Mouse (Mus musculus) liver (tissue): ENCODE measurements at regions not wholly inside any gene's neighbourhood (a gene's known extent, or its start where the extent isn't known, plus 50 kb on each side); places are given as distances from the start of the nearest gene placed in this dataset.

Source experiments
- DNase-seq: peaks from one replicate; pipeline ENCODE4 v3.0.0-alpha.2; 2020; ENCODE audit warnings: mixed read lengths

GRCm38 (mm10) chr7:83078695-83079094 is 211.6 kb downstream of the Mex3b start:
- no peak for DNase-seq

DNA sequence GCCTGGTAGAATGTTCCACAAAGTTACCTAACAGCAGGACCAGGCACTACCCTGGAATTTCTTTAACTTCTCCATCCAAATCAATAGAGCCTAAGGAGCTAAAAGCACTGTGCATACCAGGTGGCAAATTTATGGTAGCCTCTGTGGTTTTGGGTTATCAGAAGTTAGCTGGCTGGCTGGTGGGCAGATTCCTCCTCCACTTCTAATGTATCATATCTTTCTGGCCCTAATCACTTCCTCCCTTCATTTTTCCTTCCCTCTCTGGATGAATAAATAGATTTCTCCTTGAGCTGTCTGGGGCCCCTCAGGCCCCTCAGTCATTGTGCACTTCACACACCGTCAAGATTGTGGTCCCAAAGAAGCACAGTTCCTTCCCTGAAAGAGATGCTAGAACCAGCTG is 212.7 kb downstream of the Mex3b start:
- DNase-seq = no peak

DNA sequence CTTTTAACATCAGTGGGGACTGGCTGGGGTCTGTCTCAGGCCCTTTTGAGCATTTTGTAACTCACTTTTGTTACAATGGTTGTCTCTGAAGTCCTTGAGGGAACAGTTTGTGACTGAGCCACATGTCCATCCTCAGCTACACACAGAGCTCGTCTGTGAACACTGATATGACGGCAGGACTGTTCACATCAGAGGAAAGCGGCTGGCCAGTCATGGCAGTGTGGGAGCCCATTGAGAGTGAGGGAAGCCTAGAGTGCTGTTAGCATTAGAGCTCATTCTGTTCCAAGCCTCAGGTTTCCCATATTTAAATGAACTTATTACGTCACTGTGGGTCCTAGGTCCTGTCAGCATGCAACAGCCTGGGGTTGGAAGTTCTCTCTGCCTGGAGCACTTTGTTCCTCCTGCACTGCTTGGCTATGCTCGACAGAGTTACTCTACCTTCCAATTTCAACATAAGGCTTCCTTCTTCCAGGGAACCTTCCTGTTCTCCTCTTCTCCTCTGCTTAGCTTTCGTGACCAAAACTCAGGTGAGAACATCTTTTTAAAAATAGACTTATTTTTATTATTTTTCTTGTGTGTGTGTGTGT is 217.5 kb downstream of the Mex3b start:
- DNase-seq = no peak

DNA sequence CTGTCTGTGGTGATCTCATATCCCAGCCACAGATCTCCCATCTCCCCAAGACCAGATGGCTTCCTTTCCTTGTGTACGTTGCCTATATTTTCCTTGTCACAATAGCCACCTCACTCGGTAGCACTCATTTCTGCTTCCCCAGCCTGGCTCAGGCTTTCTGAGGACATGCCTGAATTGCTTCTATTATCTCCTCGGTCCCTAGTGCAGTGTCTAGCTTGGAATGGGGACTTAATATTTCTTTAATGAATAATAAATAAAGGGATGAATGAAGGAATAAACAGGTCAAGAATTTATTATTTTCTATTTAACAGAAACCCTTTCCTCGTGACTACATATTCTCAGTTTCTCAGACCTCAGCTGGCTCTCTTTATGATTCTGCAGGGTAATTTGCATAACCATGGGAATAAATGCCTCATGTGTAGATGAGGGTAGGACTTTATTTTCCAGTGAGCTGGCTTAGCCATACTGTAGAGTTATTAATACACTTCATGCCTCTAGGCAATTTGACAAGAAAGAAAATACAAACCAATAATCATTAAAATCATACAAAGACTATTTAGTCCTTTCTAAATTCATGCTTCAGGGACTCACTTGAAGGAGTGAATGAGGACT is 218.5 kb downstream of the Mex3b start:
- no peak for DNase-seq

- no peak for DNase-seq
These were observed 220.3 kb downstream of the Mex3b start for GRCm38 (mm10) chr7:83087408-83087807.

- DNase-seq = no peak
These were observed 221.0 kb downstream of the Mex3b start for GRCm38 (mm10) chr7:83088125-83088524.

- DNase-seq = peak; percentile 9
These were observed 222.3 kb downstream of the Mex3b start for GRCm38 (mm10) chr7:83089330-83089982.

DNA sequence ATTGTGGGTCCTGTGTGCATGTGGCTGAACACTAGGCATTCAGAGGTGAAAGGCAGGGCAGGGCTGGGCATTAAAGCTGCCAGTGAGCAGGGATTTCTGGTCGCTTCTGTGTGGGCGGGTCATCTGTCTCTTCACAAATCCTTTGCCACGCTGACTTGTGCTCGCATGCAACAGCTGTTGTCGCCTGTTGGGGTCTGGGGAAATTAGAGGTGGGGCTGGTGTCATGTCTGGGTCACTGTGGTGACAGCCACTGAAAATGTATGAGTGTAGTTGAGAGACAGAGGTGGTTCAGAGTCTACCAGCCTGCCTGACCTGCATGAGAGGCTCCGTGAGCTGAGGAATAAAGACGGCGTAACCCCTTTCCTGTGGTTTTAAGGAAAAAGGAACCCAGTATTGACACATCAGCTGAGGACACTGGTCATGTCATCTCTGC is 226.8 kb downstream of the Mex3b start:
- DNase-seq = peak; percentile 7

GRCm38 (mm10) chr7:83094899-83095298 is 227.8 kb downstream of the Mex3b start:
- no peak for DNase-seq

- DNase-seq = no peak
These were observed 228.5 kb downstream of the Mex3b start for GRCm38 (mm10) chr7:83095593-83095992.

DNA sequence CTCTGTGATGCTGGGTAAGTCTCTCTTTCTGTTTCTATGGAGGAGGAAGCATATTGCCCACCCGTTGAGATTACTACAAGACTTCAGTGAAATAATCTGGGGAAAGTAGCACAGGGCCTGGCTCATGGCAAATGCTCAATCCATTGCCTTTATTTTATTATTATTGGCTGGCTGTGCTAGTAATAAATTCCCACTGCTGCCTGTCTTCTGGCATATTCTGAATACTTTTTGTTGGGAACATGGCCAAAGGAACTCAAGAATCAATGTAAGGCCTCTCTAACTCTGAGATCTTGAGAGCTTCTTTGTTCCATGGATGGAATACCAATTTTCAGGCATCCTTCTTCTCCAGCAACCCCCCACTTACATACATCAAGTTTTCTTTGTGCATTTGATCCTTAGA is 237.3 kb downstream of the Mex3b start:
- no peak for DNase-seq

DNA sequence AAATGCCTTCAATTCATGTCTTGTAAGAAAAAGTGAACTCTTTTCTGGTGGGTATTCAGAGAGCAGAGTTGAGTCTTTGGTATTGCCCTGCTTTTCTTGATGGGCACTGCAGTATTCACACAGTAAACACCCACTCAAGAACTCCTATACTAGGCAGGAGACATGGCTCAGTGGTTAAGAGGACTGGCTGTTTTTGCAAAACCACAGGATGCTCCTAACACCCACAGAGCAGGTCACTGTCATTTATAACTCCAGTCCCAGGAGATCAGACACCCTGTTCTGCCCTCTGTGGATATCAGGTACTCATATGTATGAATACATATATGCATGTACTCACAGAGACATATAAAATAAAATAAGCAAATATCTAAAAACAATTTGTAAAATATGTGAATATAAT is 238.5 kb downstream of the Mex3b start:
- no peak for DNase-seq

GRCm38 (mm10) chr7:83111217-83111823 is 244.2 kb downstream of the Mex3b start:
- DNase-seq = no peak

GRCm38 (mm10) chr7:83116487-83116886 is 249.4 kb downstream of the Mex3b start:
- no peak for DNase-seq

DNA sequence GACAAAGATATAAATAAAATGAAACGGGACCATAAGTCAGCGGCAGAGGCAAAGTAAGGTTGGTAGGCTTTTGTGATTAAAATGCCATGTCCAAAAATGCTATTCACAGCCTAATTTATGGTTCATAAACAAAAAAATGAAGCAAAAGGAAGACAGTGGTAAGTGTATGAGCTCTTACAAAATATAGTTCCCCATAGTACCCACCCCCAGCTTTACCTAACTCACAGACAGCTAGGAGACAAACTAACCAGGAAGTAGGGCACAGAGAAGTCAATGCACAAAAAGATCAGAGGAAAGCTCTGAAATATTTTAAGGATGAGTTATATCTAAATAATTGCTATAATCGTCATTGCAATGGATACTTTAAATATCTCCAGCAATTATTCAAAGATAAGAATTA is 249.9 kb downstream of the Mex3b start:
- DNase-seq = no peak

DNA sequence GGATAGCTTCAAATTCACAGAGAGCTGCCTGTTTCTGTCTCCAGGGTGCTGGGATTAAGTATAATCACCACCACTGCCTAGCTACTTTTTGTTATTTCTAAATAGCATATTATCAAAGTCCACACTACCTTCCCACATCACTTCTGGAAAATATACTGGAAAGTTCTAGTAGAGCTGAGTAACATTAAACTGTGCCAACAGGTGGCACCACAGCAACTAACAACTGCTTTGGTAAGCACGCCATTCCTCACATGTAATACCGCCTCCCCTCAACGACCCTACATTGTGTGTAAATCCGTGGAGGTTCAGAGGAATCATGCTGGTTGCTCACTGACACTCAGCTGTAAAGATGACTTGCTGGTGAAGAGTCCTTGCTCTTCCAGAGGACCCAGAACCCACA is 259.1 kb downstream of the Mex3b start:
- no peak for DNase-seq

GRCm38 (mm10) chr7:83140216-83140615 is 273.1 kb downstream of the Mex3b start:
- DNase-seq = no peak

- DNase-seq = no peak
These were observed 273.5 kb downstream of the Mex3b start for GRCm38 (mm10) chr7:83140658-83141057.

GRCm38 (mm10) chr7:83144018-83144417 is 276.9 kb downstream of the Mex3b start:
- no peak for DNase-seq

DNA sequence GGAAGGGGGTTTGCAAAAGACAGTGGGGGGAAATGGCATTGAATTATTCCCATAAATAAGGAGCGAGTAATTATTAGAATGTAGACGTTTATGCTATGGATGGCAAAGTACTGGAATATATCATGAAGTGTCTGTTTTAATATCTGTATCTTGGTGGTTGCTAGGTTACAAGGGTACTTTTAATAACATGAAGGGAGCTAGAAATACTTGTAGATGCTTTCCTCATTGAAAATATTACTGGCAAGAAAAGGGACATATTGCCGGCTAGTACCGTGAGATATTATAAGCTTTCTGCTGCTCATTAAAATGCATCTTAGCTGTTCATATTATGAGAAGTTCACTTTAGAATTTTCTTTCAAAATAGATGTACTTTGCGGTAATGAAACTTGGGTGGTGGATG is 278.4 kb downstream of the Mex3b start:
- no peak for DNase-seq

GRCm38 (mm10) chr7:83161226-83161625 is 294.1 kb downstream of the Mex3b start:
- no peak for DNase-seq

DNA sequence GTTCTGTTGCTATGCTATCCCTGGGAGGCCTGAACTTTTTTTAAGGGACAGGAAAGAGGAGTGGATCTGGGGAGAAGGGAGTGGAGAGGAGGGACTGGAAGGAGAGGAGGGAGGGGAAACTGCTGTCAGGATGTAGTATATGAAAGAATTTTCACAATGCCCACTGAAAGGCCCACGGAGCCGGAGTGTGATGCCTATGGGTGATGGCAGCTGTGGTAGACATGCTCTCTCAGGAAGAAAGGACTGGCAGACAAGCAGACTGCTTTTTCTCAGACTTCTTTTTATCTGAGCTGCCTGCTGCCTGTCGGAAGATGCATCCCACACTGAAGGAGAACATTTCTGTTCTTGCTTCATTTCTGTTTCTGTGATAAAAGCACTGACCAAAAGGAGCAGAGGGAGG is 295.7 kb downstream of the Mex3b start:
- no peak for DNase-seq

DNA sequence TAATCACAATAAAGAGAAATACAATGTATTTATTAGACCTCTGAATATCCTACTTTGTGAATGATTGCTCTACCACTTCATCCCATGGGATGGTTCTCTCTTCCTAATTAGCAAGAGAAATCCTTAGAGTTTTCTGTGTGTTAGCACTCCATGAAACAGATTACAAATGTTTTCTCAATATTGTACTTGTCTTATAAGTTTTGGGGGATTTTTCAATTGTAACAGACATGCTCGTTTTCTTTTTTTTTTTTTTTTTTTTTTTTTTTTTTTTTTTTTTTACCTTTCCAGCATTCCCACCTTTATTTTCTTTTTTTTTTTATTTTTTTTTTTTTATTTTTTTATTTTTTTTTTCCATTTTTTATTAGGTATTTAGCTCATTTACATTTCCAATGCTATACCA is 312.3 kb downstream of the Mex3b start:
- no peak for DNase-seq

DNA sequence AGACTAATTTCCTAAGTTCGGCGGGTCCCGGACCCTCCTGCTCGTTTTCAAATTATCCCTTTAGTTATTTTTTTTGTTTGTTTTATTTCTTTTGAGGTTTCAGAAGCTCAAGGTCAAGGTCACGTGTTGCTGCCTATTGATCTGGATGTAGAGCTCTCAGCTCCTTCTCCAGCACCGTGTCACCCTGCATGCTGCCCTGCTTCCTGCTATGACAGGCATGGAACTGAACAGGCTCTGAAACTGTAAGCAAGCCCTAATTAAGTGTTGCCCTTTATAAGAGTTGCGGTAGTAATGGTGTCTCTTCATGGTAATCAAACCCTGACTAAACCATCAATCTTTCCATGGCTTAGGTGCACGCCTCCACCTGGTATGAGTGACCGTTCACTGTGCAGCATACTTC is 319.2 kb downstream of the Mex3b start:
- DNase-seq = no peak
